Mouse (Mus musculus) macrophage (primary cell): ENCODE data around the gene Limk2. TPM values are rescaled to one million over a fixed set of nuclear protein-coding genes. Genes with fewer than 3 reads are reported as not detected.
A peak's percentile ranks its signal among the peaks of the same experiment; 100 is the strongest.

ENCODE experiments used
- H3K27ac ChIP-seq: fragments of 350-480 bp; formaldehyde crosslinking; 2 replicates; pipeline ENCODE4 v1.9.0; 2021
- H3K36me3 ChIP-seq: fragments of 350-480 bp; formaldehyde crosslinking; 2 replicates; pipeline ENCODE4 v1.9.0; 2021; ENCODE audit errors: inconsistent target
- H3K4me3 ChIP-seq: fragments of 350-480 bp; formaldehyde crosslinking; 2 replicates; pipeline ENCODE4 v1.9.0; 2021; ENCODE audit errors: inconsistent target
- H3K79me2 ChIP-seq: fragments of 350-480 bp; formaldehyde crosslinking; 2 replicates; pipeline ENCODE4 v1.9.0; 2021; ENCODE audit errors: inconsistent target
- WGBS: methylation state at CpG from one replicate; pipeline ENCODE4 v1.1.7; 2026; ENCODE audit warnings: inconsistent platforms; ENCODE audit not compliant: missing documents; 5-methylcytosine and 5-hydroxymethylcytosine counted together
- polyA plus RNA-seq: library from polyadenylated mRNA; stranded (reverse); fragments of 250-400 nt; gene quantifications from 3 replicates; pipeline ENCODE4 v1.2.4, GENCODE M21; 2018; ENCODE audit warnings: inconsistent platforms

The Limk2 gene
- polyA plus RNA-seq, 1 experiment from 2014 or later, result 9.2 TPM

- whole genome bisulfite sequencing, result 92% methylated on average over 5 of the region's 5 CpGs
- no peaks in the 10 kb centered on the region for H3K79me2 ChIP-seq
- H3K36me3 ChIP-seq, result peaks cover 12% of the 10 kb centered on the region
- H3K4me3 ChIP-seq, result no peak overlapping the region
- no peak overlapping the region for H3K27ac ChIP-seq
Observed at GRCm38 (mm10) chr11:3341476-3341875, 67.5 kb downstream of the Limk2 start.

GRCm38 (mm10) chr11:3337961-3338360 is 71.0 kb downstream of the Limk2 start:
- Histone ChIP-seq H3K4me3 (no peak overlapping the region), H3K79me2 (no peaks in the 10 kb centered on the region), H3K27ac (no peak overlapping the region), H3K36me3 (no peaks in the 10 kb centered on the region)
- 83% methylated on average over 5 of the region's 5 CpGs for WGBS

DNA sequence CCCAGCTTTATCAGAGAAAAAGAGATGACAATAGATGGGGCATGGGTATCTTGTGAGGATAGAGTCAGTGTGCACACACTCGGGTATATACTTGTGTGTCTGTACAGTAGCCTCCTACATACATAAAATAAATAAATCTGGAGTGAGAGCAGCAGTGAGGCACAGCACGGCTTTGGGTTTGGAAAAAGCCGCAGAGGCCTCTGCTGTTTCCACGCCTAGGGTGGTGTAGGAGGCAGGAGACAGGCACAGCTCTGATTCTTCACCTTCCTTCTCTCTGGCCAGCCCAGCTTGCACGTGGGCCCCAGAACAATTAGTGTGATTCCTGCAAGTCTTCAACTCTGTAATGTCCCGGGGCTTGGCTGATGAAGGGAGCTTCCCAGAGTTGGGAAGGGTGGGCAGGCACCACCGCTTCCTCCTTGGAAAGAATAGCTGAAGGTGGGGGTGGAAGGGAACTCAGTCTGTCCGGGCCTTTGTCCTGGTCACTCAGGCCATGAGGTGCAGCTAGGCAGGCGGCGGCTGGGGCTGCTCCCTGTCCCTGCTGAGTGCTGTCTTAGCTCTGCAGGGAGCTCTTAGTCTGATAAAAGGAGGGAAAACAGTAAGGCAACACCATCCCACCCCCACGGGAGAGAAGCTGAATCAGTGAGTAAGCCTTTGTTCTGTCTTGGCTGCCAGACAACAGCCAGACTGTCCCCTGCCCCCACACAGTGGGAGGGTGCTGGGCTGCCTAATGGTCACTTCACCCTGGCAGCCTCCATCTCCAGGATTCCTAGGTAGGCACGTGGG is 71.6 kb downstream of the Limk2 start:
- Histone ChIP-seq H3K36me3 (no peaks in the 10 kb centered on the region), H3K79me2 (no peaks in the 10 kb centered on the region), H3K4me3 (no peak overlapping the region), H3K27ac (no peak overlapping the region)
- 90% methylated on average over 11 of the region's 12 CpGs for WGBS

- Histone ChIP-seq H3K36me3 (no peaks in the 10 kb centered on the region), H3K27ac (no peak overlapping the region), H3K4me3 (no peak overlapping the region), H3K79me2 (no peaks in the 10 kb centered on the region)
- WGBS, result 89% methylated on average over 3 of the region's 3 CpGs
Observed at GRCm38 (mm10) chr11:3336602-3337001, 72.4 kb downstream of the Limk2 start.

DNA sequence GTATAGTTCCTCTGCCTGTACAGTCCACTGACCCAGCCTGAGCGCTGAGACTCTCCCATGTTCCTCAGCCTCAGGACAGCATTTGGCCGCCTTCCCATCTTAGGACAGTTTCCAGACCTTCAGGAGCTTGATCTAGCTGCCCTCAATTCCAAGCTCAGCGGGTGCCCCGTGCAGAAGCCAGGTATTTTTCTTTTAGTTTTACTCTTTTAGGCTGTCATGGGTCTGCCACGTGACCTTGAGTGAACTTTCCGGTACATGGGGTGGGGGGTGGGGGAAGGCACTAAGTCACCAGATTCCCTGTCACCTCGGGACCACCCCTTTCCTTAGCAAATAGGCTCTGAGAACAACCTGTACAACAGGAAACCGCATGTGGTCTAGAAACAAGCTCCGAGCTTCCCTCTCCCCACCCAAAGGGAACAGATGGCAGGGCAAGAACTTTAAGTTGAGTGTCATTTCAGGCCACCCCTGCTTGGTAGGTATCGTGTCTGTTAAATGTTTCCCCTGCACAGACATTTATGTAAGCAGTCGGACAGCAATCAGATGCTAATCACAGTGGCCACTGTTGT is 73.3 kb downstream of the Limk2 start:
- Histone ChIP-seq H3K36me3 (no peaks in the 10 kb centered on the region), H3K4me3 (no peak overlapping the region)
- WGBS, result 9% methylated on average over 11 of the region's 11 CpGs

DNA sequence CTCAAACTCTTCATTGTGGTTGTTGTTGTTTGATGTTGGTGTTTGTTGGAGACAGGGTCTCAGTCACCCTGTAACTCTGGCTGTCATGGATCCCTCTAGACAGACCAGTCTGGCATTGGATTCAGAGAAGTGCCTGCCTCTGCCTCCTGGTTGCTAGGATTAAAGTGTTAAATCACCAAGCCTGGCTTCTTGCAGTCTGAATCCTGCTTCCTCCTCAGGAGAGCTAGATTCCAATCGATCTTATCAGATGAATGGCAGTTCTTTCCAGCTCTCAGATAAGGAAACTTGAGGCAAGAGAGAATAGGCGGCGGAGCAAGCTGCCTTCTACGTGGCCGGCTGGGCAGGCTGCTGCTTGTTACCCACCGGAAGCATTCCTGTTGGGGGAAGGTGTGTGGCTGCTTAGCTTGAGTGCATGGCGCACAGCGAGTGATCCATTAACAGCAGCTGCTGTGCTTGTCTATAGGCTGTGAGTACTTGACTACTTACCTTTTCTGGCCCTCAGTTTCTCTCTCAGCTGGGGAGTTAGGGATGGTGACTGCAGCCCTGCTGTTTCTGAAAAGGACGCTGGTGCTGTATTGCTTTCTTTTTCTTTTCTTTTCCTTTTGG is 74.2 kb downstream of the Limk2 start:
- Histone ChIP-seq H3K79me2 (no peaks in the 10 kb centered on the region), H3K36me3 (no peaks in the 10 kb centered on the region), H3K4me3 (no peak overlapping the region), H3K27ac (no peak overlapping the region)
- WGBS, result 53% methylated on average over 9 of the region's 9 CpGs

More for the DNA sequence above, 73.3 kb downstream of the Limk2 start:
- H3K79me2 ChIP-seq, result no peaks in the 10 kb centered on the region
- no peak overlapping the region for H3K27ac ChIP-seq

GRCm38 (mm10) chr11:3334141-3334710 is 74.8 kb downstream of the Limk2 start:
- H3K27ac ChIP-seq, result no peak overlapping the region
- no peaks in the 10 kb centered on the region for H3K36me3 ChIP-seq
- no peaks in the 10 kb centered on the region for H3K79me2 ChIP-seq
- H3K4me3 ChIP-seq, result no peak overlapping the region
- WGBS, result 92% methylated on average over 10 of the region's 11 CpGs

GRCm38 (mm10) chr11:3333111-3333695 is 75.8 kb downstream of the Limk2 start:
- Histone ChIP-seq H3K79me2 (no peaks in the 10 kb centered on the region), H3K36me3 (no peaks in the 10 kb centered on the region), H3K4me3 (no peak overlapping the region), H3K27ac (no peak overlapping the region)
- WGBS, result 92% methylated on average over 11 of the region's 11 CpGs

- no peak overlapping the region for H3K27ac ChIP-seq
Observed at GRCm38 (mm10) chr11:3331756-3332642, 77.0 kb downstream of the Limk2 start.

GRCm38 (mm10) chr11:3330991-3331750 is 77.8 kb downstream of the Limk2 start:
- WGBS, result 8% methylated on average over 14 of the region's 14 CpGs
- peak overlapping the region; percentile 44 for H3K4me3 ChIP-seq
- peak overlapping the region; percentile 22; the same call in 1 of the 2 replicates for H3K27ac ChIP-seq
- H3K36me3 ChIP-seq, result no peaks in the 10 kb centered on the region
- no peaks in the 10 kb centered on the region for H3K79me2 ChIP-seq

More at GRCm38 (mm10) chr11:3331756-3332642, 77.0 kb downstream of the Limk2 start:
- Histone ChIP-seq H3K4me3 (peak overlapping the region; percentile 44; the same call in 1 of the 2 replicates), H3K79me2 (no peaks in the 10 kb centered on the region), H3K36me3 (no peaks in the 10 kb centered on the region)
- WGBS, result 1% methylated on average over 68 of the region's 75 CpGs

DNA sequence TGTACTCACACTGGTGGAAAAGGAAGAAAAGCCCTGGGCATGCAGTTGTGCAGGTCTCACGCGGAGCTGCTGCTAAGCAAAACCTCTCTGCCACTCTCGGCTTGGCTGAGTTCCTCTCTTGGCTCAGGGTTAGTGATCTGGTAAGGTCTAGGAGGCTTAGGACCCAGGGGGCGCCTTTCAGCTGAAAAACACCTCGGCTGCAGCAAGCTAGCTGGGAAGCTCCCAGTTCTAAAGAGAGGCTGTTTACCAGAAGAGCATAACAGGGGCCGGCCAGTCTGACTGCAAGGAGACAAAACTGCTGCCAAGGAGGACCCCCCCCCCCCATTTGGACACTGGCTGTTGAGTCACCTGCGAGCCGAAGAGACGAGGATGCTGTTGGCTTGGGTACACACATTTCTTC is 78.4 kb downstream of the Limk2 start:
- peak overlapping the region; percentile 44 for H3K4me3 ChIP-seq
- no peaks in the 10 kb centered on the region for H3K36me3 ChIP-seq
- 5% methylated on average over 9 of the region's 9 CpGs for WGBS
- H3K27ac ChIP-seq, result peak overlapping the region; percentile 22; the same call in 1 of the 2 replicates
- no peaks in the 10 kb centered on the region for H3K79me2 ChIP-seq

DNA sequence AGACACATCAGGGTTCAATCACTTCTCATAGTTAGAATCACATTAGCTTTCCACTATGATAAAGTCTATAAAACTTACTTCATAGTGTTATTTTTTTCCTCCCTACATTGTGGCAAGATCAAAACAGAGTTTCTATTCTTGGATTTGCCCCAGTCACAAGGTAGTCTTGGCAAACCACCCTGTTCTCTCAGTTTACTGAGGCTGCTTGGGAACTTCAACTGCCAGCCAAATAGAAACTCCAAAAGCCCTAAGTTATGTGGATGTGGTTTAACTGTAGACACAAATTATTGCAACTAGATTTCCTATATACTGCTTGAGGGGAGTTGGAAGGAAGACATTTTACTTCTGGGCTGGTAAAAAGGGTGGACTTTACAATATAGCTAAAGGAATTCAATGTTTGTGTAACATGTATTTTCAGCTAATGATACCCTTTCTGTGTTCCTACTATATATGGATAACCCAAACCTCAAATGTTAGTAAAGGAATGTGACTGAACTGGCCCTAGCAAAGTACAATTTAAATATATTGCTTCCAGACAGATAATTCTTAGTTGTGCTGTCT is 79.0 kb downstream of the Limk2 start, which contains the start of gene Pik3ip1:
Pik3ip1 (plus strand) TSS at position 511 of the 561 bp plus-strand sequence.
- Histone ChIP-seq H3K27ac (peak within 1 kb of the TSS; percentile 22; the same call in 1 of the 2 replicates), H3K4me3 (peak within 1 kb of the TSS; percentile 44), H3K36me3 (no peaks in the 10 kb centered on the region), H3K79me2 (no peaks in the 10 kb centered on the region)
